Mouse (Mus musculus) forelimb bud, embryonic 11.5 days (tissue): ENCODE data around the gene Dolk.

Experiments used
- DNase-seq: peaks from one replicate; pipeline ENCODE4 v3.0.0-alpha.2; 2012; ENCODE audit warnings: low read depth, low spot score

The Dolk gene

GRCm38 (mm10) chr2:30250166-30251128 is 35.7 kb downstream of the Dolk start:
- DNase-seq = no peak

GRCm38 (mm10) chr2:30249182-30249581 is 37.0 kb downstream of the Dolk start:
- DNase-seq = no peak

- DNase-seq = no peak
Measured at GRCm38 (mm10) chr2:30247681-30248080, 38.5 kb downstream of the Dolk start.

GRCm38 (mm10) chr2:30247036-30247435 is 39.1 kb downstream of the Dolk start:
- DNase-seq = no peak

- DNase-seq = peak; percentile 21
Measured at GRCm38 (mm10) chr2:30244595-30245178, 41.4 kb downstream of the Dolk start.

GRCm38 (mm10) chr2:30243391-30243790 is 42.7 kb downstream of the Dolk start:
- DNase-seq = no peak

GRCm38 (mm10) chr2:30242509-30242908 is 43.6 kb downstream of the Dolk start:
- DNase-seq = peak; percentile 48

GRCm38 (mm10) chr2:30240267-30240666 is 45.9 kb downstream of the Dolk start, which contains the start of gene Gm28035:
TSS of gene Gm28035 (plus strand) at chr2:30240567.
- no peak for DNase-seq

GRCm38 (mm10) chr2:30239777-30240176 is 46.4 kb downstream of the Dolk start:
- no peak for DNase-seq

- DNase-seq = no peak
Measured at GRCm38 (mm10) chr2:30238906-30239465, 47.1 kb downstream of the Dolk start.

- no peak for DNase-seq
Measured at GRCm38 (mm10) chr2:30237881-30238280, 48.3 kb downstream of the Dolk start.

- DNase-seq = peak; percentile 98
Measured at GRCm38 (mm10) chr2:30237199-30237880, 48.8 kb downstream of the Dolk start, which contains the start of gene Lrrc8a. TSS of gene Lrrc8a (plus strand) at chr2:30237715.

GRCm38 (mm10) chr2:30236426-30237198 is 49.5 kb downstream of the Dolk start:
- peak; percentile 12 for DNase-seq

- DNase-seq = no peak
Measured at GRCm38 (mm10) chr2:30235593-30235992, 50.5 kb downstream of the Dolk start.
